Comparison of ENCODE assay signal across 29 mouse cellular contexts in genomic region chrX:38166064-38166463, GRCm38 (mm10). TPM values are rescaled to one million over a fixed set of nuclear protein-coding genes. Genes with fewer than 3 reads are reported as not detected.
DNase-seq lines count a peak whose midpoint lies in the region; TF ChIP-seq lines count a peak whose summit lies in the region.
"Had no signal": no experiment of that assay in that cellular context is flagged by ENCODE, and none has a peak within 500 bp of the region (broad histone marks: within the 10 kb centered on the region; RNA-seq: fewer than 3 reads in every experiment).

No protein-coding gene starts in this region.

- no peak for TF ChIP-seq EP300 in CH12.LX (IDR thresholded peaks at IDR 0.05; ENCODE audit: low read length)

- H3K27me3 ChIP-seq in CH12.LX (replicated peaks): no peaks in the 10 kb centered on the region
- H3K27me3 ChIP-seq: embryonic facial prominence, embryonic 13.5 days; embryonic facial prominence, embryonic 15.5 days; forebrain, embryonic 12.5 days had no signal

- TF ChIP-seq CTCF in CH12.LX (conservative IDR thresholded peaks at IDR 0.05 in 1 of 2, IDR thresholded peaks at IDR 0.05 in 1 of 2; ENCODE audit: low read depth in 2 of 2, low read length in 2 of 2): no peak

- no peak overlapping the region for H3K9ac ChIP-seq in CH12.LX (ENCODE audit: insufficient read depth, low read depth)
- H3K9ac ChIP-seq: embryonic facial prominence, embryonic 13.5 days; embryonic facial prominence, embryonic 15.5 days; forebrain, embryonic 12.5 days had no signal

- dilution Hi-C loops in CH12.LX (cut with MboI; ENCODE audit: extremely low pct_ligation_motif_present, extremely low pct_unique_long_range_greater_than_20kb, low sequenced_read_pairs): no loop called here

- H3K4me1 ChIP-seq in CH12.LX (ENCODE audit: control insufficient read depth in 1 of 2, insufficient read depth in 2 of 2): peaks cover 10 to 21% of the 10 kb centered on the region in 2 experiments
- H3K4me1 ChIP-seq: embryonic facial prominence, embryonic 13.5 days; embryonic facial prominence, embryonic 15.5 days; forebrain, embryonic 10.5 days; forebrain, embryonic 12.5 days had no signal

- TF ChIP-seq RAD21 in CH12.LX (IDR thresholded peaks at IDR 0.05; ENCODE audit: low read depth, low read length): no peak

- H3K36me3 ChIP-seq in CH12.LX (replicated peaks in 1 of 2; ENCODE audit: control insufficient read depth in 1 of 2, insufficient read depth in 1 of 2, low read length in 1 of 2): no peaks in the 10 kb centered on the region
- H3K36me3 ChIP-seq: embryonic facial prominence, embryonic 13.5 days; embryonic facial prominence, embryonic 15.5 days; forebrain, embryonic 10.5 days; forebrain, embryonic 12.5 days had no signal

- H3K79me2 ChIP-seq in CH12.LX (replicated peaks; ENCODE audit: control insufficient read depth, extremely low read depth, insufficient read depth, poor library complexity, severe bottlenecking): no peaks in the 10 kb centered on the region

- no peaks in the 10 kb centered on the region for H3K9me3 ChIP-seq in CH12.LX (replicated peaks; ENCODE audit: low read length)
- H3K9me3 ChIP-seq: embryonic facial prominence, embryonic 13.5 days; embryonic facial prominence, embryonic 15.5 days; forebrain, embryonic 10.5 days; forebrain, embryonic 12.5 days had no signal

- no peak overlapping the region for H3K4me2 ChIP-seq in CH12.LX (ENCODE audit: insufficient read depth, low read depth, poor library complexity, severe bottlenecking)
- H3K4me2 ChIP-seq: embryonic facial prominence, embryonic 13.5 days; embryonic facial prominence, embryonic 15.5 days; forebrain, embryonic 12.5 days had no signal

- no peak for TF ChIP-seq POLR2A in CH12.LX (IDR thresholded peaks at IDR 0.05; ENCODE audit: low read depth, low read length)

- H3K27ac ChIP-seq in CH12.LX (ENCODE audit: insufficient read depth, low read depth): no peak overlapping the region
- H3K27ac ChIP-seq: embryonic facial prominence, embryonic 13.5 days; embryonic facial prominence, embryonic 15.5 days; forebrain, embryonic 10.5 days; forebrain, embryonic 12.5 days had no signal

- intact Hi-C loops in left cerebral cortex, postnatal 25 days (cut with DNase I): no loop called here
- intact Hi-C loops in heart, postnatal 10 days (cut with DNase I): no loop called here

- no peak for DNase-seq in CH12.LX (ENCODE audit: extremely low read depth)
- peak; percentile 60 for DNase-seq in ES-CJ7 (ENCODE audit: low read depth, low spot score)
- peak; percentile 64 for DNase-seq in ZHBTc4 (ENCODE audit: low read depth, low spot score)
- no peak for DNase-seq in embryo, embryonic 9.5 days (ENCODE audit: extremely low spot score)
- DNase-seq in left cerebral cortex, postnatal 25 days (ENCODE audit: low spot score in 2 of 2): no peak
- DNase-seq in heart, postnatal 10 days: no peak
- DNase-seq: adrenal gland, adult 2 months; adrenal gland, postnatal 10 days; adrenal gland, postnatal 25 days; cerebellum, adult 11 months; cerebellum, adult 18-20 months; cerebellum, adult 8-10 months; cerebellum, adult 9-11 months; cerebellum, postnatal 14 days; cerebellum, postnatal 36 days had no signal

- in situ Hi-C loops in CH12.LX (cut with MboI; ENCODE audit: low pct_ligation_motif_present, low pct_unique_long_range_greater_than_20kb, low sequenced_read_pairs): no loop called here

- no peak overlapping the region for H3K4me3 ChIP-seq in CH12.LX (replicated peaks in 1 of 3; ENCODE audit: low read depth in 2 of 3, low read length in 2 of 3, poor library complexity in 1 of 3)
- H3K4me3 ChIP-seq: embryonic facial prominence, embryonic 13.5 days; embryonic facial prominence, embryonic 15.5 days; erythroblast, embryonic 14.5 days; forebrain, embryonic 10.5 days; forebrain, embryonic 12.5 days had no signal

TF ChIP-seq in CH12.LX, 34 proteins besides CTCF, POLR2A, EP300 and RAD21:
- TF ChIP-seq NRF1 (IDR thresholded peaks at IDR 0.05; ENCODE audit: low read depth, low read length): peak; percentile 64
- TF ChIP-seq JUN (IDR thresholded peaks at IDR 0.05; ENCODE audit: insufficient read depth, low read depth, low read length): no peak

RNA-seq across cellular contexts. Expression of gene Zbtb33, which starts 23.5 kb away (rescaled TPM):
- total RNA-seq in CH12.LX (2012; rRNA removed) (14.0 and 15.4 TPM in 2 replicates), CH12.LX (2014; rRNA removed) (25.0 and 26.4 TPM in 2 replicates)
- polyA plus RNA-seq in CH12.LX (2012; ENCODE audit: insufficient read length, low read depth): 10.0 and 10.7 TPM in 2 replicates
- total RNA-seq in left cerebral cortex, postnatal 25 days (2021): 10 to 100 TPM; 21.0 to 26.3 TPM
- total RNA-seq in heart, postnatal 10 days (2021): 10 to 100 TPM; 13.7 to 14.8 TPM

RNA-seq across cellular contexts. Expression of gene Rhox13, which starts 45.0 kb away (rescaled TPM):
- total RNA-seq in CH12.LX (2012; rRNA removed) (223 and 280 TPM in 2 replicates), CH12.LX (2014; rRNA removed) (2.1 and 2.6 TPM in 2 replicates)
- polyA plus RNA-seq in CH12.LX (2012; ENCODE audit: insufficient read length, low read depth): 12.9 and 14.2 TPM in 2 replicates
- not detected for total RNA-seq in left cerebral cortex, postnatal 25 days (2021)
- not detected for total RNA-seq in heart, postnatal 10 days (2021)
- total RNA-seq: adrenal gland, adult 2 months; adrenal gland, postnatal 10 days; adrenal gland, postnatal 25 days; adrenal gland, postnatal 4 days; common myeloid progenitor, adult 5-6 weeks; MEL had no signal
- polyA plus RNA-seq: adrenal gland, adult 2 months; brain, embryonic 14.5 days; C2C12; embryonic facial prominence, embryonic 11.5 days; embryonic facial prominence, embryonic 13.5 days; embryonic facial prominence, embryonic 15.5 days; erythroblast, embryonic 14.5 days; forebrain, embryonic 10.5 days; forebrain, embryonic 12.5 days; forebrain, embryonic 14.5 days; forebrain, embryonic 16.5 days; frontal cortex, adult 2 months had no signal

RNA-seq across cellular contexts. Expression of gene Rhox12, which starts 55.4 kb away (rescaled TPM):
- total RNA-seq in CH12.LX (2012; rRNA removed): not detected in 2 replicates
- not detected in 2 replicates for total RNA-seq in CH12.LX (2014; rRNA removed)
- not detected in 2 replicates for polyA plus RNA-seq in CH12.LX (2012; ENCODE audit: insufficient read length, low read depth)
- not detected for total RNA-seq in left cerebral cortex, postnatal 25 days (2021)
- total RNA-seq in heart, postnatal 10 days (2021): not detected
- total RNA-seq: adrenal gland, adult 2 months; adrenal gland, postnatal 10 days; adrenal gland, postnatal 25 days; adrenal gland, postnatal 4 days; common myeloid progenitor, adult 5-6 weeks; MEL had no signal
- polyA plus RNA-seq: adrenal gland, adult 2 months; brain, embryonic 14.5 days; C2C12; embryonic facial prominence, embryonic 11.5 days; embryonic facial prominence, embryonic 13.5 days; embryonic facial prominence, embryonic 15.5 days; erythroblast, embryonic 14.5 days; forebrain, embryonic 10.5 days; forebrain, embryonic 12.5 days; forebrain, embryonic 14.5 days; forebrain, embryonic 16.5 days had no signal

Comparison
In these comparisons a context has a peak if more than half of its experiments do, and no peak if none do; other contexts are left out.
1. DNase-seq: peak in ES-CJ7 (single experiment) and ZHBTc4 (single experiment); none in CH12.LX (single experiment), embryo, embryonic 9.5 days (single experiment), left cerebral cortex, postnatal 25 days (0 of 2) and heart, postnatal 10 days (0 of 2).